Mouse (Mus musculus) kidney, adult 10 weeks (tissue): ENCODE results near the gene Pde6h. TPM values are rescaled to one million over a fixed set of nuclear protein-coding genes. Genes with fewer than 3 reads are reported as not detected.

Experiments
- polyA plus RNA-seq: library from polyadenylated mRNA; stranded (reverse); fragments of 350-450 nt; fragmentation: Illumina TruSeq; extraction: RNeasy Lipid Tissue Mini Kit (QIAGEN cat#74804); gene quantifications from one replicate; pipeline ENCODE4 v1.2.3, GENCODE M21; 2014; ENCODE audit warnings: low read depth, low replicate concordance

Gene Pde6h
- polyA plus RNA-seq, result not detected

DNA sequence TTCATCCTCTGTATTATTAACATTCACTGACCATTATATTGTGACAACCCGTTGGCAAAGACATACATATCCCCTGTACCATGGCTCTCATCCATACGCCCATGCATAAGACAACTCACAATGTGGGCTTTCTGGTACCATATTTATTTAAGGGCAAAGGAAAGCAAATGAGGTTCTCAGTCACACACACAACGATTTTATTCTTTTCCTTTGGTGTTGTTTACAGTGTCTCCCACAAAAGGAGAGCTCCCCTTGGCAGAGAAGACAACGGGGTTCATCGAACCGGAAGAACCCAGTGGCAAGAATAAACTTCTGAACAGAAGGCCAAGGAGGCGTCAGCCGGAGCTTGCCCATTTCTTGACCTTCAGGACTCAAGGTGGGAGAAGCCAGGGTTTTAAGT is at the start of gene Pde6h:
Pde6h (plus strand) TSS at position 301 of the 400 bp plus-strand sequence.

GRCm38 (mm10) chr6:136875670-136876069 is 48.0 kb upstream of the Pde6h start, which contains the start of gene Mgp:
TSS of gene Mgp (minus strand) at chr6:136875823.

GRCm38 (mm10) chr6:136922080-136922479 is 1.6 kb upstream of the Pde6h start, which contains the start of gene Erp27:
TSS of gene Erp27 (minus strand) at chr6:136922180.

DNA sequence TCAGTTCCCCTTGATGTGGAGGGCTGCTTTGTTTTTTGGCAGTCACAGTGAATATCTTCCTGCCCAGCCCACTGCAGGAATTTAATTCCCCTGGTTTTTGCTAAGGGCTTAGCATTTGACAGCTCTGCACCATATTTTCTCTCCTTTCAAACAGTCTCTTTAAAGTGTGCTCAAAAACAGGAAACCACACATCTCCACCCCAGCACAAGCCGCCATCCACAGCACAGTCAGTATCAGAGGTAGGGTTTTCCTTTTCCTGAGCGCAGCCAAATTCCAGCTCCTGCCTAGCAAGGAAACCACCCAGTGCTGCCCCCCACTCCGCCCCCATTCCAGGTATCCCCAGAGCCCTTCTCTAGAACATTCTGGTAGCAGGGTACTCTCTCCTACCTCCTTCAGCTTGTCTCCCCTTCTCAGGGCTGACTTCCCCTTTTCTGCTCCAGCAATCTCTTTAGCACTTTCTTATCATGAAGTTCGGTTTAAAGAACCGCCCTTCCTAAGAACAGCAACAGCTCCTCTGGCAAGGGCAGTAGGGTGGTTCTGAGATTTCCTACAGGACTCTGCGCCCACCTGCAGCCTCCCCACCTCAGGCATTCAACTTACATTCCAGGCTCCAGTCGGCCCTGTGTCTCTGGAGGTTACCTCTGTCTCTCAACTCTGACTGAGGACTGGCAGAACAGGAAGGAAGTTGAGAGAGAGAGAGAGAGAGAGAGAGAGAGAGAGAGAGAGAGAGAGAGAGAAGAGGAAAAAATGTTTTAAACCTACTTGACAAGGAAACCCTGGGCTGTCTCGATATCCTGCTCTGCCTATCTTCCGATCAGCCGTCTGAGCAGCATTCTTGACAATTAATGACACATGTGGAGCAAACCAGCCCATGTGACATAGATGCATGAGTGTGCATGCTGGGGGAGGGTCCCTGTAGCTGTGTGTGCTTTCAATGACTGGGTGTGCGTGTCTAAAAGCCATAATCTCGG is 17.7 kb downstream of the Pde6h start, which contains the start of gene Arhgdib:
Arhgdib (minus strand) TSS at position 849 of the 971 bp plus-strand sequence.

Other genes with a start within 250 kb of the Pde6h start
- not detected for gene Gucy2c, start 142.1 kb upstream of the Pde6h start, polyA plus RNA-seq
- 0.20 TPM for gene Hist4h4, start 119.4 kb upstream of the Pde6h start, polyA plus RNA-seq
- 12.7 TPM for gene H2afj, start 115.6 kb upstream of the Pde6h start, polyA plus RNA-seq
- gene BC049715, start 96.2 kb upstream of the Pde6h start, polyA plus RNA-seq, result 1.3 TPM
- 61.6 TPM for gene Wbp11, start 95.6 kb upstream of the Pde6h start, polyA plus RNA-seq
- gene Smco3, start 88.4 kb upstream of the Pde6h start, polyA plus RNA-seq, result 7.0 TPM
- gene Art4, start 66.1 kb upstream of the Pde6h start, polyA plus RNA-seq, result 4.6 TPM
- gene Mgp, start 48.0 kb upstream of the Pde6h start, polyA plus RNA-seq, result 112 TPM
- gene Erp27, start 1.7 kb upstream of the Pde6h start, polyA plus RNA-seq, result not detected
- gene Arhgdib, start 18.1 kb downstream of the Pde6h start, polyA plus RNA-seq, result 15.6 TPM
- gene Rerg, start 246.7 kb downstream of the Pde6h start, polyA plus RNA-seq, result 14.5 TPM